Mouse (Mus musculus) layer of hippocampus, adult 18-20 months (tissue): Measurements from ENCODE around the gene Cdk5r2. TPM values are rescaled to one million over a fixed set of nuclear protein-coding genes. Genes with fewer than 3 reads are reported as not detected.

Experiments
- DNase-seq, 2 experiments: peaks; one replicate each; pipeline ENCODE4 v3.0.0; 2022; ENCODE audit warnings: low spot score in 2 of 2
- microRNA-seq, 2 experiments: library from miRNA; unstranded; fragments of <30 nt; microRNA quantifications; one replicate each; pipeline ENCODE4 v1.2.0; 2021
- total RNA-seq, 2 experiments: library from RNA; stranded (reverse); gene quantifications; 2 replicates each; pipeline ENCODE4 v1.2.3; 2021

Cdk5r2 gene
- total RNA-seq, 2 experiments from 2014 or later: 203 to 204 TPM

DNA sequence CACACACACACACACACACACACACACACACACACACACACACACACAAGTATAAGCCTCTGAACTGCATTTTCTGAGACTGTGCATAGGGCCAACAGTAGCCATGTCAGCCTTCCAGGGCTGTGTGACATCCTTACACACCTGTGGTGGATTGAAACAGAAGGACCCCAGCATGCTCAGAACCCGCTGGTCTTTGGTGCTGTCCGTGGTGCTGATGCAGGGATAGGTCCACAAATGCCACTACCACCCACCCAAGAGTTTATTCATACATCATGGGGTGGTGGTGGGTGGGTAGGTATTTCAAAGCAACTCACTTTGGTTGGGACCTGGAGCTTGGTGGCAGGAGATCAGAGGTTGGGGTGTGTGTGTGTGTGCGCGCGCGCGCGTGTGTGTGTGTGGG is 36.8 kb downstream of the Cdk5r2 start:
- no peak for DNase-seq

DNA sequence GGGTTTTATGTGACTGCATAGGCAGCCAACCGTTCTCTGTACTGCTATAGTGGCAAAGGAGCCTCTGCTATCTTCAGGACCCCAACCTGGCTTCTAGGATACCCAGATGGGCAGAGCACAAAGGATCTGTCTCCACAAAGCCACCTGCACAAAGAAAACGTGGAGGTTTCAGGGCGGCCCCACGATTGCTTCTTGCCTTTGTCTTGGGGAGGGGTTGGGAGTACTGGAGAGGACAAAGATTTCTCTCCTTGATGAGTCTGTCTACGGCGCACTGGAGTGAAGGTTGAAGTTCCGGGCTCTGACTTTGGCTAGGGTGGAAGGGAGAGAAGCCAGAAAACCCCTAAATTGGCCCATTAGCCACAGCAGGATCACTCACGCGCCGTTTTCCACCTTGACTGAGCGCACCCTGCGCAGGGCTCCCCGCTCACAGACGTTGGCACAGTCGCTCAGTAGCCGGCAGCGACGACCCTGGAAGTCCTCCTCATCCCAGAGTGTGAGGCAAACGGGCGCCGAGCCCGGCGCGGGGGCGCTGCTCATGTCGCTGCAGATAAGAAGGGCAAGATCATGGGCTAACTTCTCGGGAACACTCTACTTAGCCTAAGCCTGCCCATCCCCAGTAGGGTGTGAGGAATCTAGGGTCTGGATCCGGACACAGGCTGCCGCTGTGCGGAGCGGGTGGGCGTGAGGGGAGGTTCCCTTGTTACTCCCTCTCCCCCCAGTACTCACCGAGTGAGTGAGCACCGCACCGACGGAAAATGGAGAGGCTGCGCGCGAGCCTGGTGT is 37.8 kb downstream of the Cdk5r2 start:
- no peak for DNase-seq

- peak in 1 of 2 experiments; percentile 56 for DNase-seq
Observed at GRCm38 (mm10) chr1:74893134-74893855, 38.6 kb downstream of the Cdk5r2 start, which contains the start of gene Cryba2. Gene Cryba2 (minus strand): TSS chr1:74893143.

GRCm38 (mm10) chr1:74894966-74895365 is 40.2 kb downstream of the Cdk5r2 start:
- peak; percentile 47 to 72 for DNase-seq

DNA sequence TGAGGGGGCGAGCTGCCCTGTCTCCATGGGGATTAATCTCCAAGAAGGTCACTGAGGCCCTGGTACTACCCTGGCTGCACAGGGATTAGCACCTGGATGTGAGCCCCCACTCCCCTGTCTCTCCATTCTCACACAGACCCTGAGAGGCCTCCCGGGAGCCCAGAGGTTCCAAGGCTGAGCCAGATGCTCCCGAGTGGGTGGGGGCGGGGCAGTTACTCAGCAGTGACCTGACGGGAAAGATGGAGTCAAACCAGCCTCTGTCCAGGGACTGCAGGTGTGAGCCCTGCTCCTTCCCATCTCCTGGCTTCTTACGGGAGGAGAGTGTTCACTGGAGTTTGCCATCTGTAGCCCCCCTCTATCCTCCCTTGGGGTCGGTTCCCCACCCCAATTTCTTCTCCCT is 43.2 kb downstream of the Cdk5r2 start:
- no peak for DNase-seq

DNA sequence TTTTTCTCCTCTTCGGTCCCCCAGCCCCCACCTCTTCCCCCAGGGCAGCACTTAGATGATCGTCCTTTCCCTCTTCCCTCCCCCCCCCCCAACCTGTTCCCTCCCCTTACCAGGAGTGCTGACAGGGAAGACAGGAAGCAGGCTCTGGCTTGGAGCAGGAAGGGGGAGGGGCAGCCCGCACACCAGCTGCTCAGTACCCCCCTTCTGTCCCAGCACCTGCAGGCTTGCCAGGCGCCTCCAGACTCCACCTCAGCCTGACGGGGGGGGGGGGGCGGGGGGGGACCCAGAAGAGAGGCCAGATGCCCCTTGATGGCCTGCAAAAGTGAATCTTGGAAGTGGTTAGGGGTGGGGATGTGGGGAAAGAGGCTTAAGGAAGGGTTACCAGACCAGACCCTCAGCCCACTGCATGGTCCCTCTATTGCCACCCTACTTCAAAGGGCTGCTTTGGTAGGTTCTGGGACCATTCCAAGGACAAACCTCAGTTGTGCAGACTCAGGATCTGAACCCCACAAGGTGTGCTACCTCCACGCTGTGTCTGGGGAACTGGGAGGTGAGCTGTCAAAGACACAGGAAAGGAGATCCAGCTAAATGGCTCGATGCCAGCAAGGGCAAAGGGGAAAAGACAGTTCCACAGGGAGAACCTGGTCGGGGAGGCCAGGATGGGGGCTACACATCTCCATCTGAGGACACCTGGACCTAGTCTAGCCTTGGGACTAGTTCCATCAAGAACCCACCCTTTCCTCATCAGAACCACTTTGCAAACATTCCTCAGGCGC is 44.1 kb downstream of the Cdk5r2 start:
- no peak for DNase-seq

DNA sequence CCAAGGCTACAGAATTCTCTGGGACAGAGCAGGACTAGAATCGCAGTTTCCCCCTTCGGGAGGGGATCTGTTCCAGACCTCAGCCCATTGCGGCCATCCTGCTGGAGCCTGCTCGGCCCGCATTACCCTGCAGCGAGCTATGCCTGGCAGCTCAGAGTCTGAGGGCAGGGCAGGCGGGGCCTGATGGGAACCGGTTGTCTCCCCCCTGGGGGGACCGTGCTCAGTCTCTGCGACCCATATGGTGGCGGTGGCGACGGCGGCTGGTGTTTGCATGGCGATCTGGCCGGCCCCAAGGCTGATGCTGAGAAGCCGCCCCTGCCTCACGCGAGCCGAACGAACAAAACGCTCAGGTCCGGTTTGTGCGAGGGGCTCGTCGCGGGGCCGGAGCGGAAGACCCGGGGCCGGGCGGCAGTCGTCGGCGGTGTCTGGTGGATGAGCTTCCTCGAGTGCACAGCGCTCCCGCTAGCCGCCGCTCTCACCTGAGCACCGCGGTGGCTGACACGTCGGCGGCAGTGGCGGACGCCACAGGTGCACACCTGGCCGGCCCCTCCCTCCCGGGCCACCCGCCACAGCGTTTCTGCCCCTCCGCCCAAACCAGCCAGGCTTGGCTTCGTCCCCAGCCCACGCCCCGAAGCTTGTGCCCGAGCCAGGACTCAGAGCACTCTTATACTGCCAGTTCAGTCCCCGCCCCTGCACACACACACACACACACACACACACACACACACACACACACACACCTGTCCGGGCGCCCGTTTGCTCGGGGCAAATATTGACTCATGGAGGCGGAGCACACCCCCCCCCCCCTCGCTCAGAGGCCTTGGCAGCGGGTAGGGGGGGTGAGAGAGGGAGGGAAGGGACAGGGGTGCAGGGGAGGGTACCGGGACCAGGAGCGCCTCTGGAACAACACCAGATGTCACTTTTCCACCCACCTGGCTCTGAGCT is 45.9 kb downstream of the Cdk5r2 start:
- no peak for DNase-seq

DNA sequence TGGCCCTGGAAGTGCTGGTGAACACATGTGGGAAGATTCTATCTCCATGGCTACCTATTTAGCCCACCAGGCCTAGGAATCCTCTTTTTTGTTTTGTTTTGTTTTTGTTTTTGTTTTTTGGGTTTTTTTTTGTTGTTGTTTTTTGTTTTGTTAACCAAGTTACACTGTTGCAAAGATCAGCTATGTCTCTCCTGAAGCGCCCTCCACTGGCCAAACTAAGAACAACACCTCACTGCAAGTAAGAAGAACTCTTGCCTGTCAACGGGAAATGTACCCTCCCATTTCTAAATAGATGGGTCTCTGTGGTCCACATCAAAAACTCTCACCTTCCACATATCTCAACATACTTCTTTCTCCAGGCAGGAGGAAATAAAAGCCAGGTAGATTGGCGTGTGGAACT is 47.0 kb downstream of the Cdk5r2 start:
- peak in 1 of 2 experiments; percentile 76 for DNase-seq

DNA sequence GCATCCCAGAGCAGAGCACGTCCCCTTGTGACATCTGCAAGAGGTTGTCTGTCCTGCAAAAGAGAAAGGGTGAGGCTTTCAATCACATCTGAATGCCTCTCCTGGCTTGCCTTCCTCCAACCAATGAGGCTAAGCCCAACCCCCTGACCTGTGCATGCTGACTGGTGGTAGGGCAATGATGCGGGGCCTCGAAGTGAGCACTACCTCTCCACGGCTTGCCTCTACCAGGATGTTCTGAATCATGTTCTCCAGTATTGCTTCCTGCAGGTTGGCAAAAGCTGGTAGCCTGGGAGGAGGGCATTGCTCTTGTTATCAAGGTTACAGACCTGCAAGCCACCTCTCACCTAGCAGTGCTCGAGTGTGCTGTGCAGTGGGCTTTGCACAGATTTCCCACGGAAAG is 47.5 kb downstream of the Cdk5r2 start:
- DNase-seq: no peak

Small RNA genes within 50 kb of the gene (microRNA-seq; reads per million reads assigned to microRNA genes)
- 329 to 344 reads per million in 2 experiments for gene Mir375

Other genes starting within 250 kb of the Cdk5r2 start
- 10 to 100 TPM; 23.0 to 25.0 TPM for gene Ttll4, start 193.2 kb upstream of the Cdk5r2 start, total RNA-seq
- 1 to 10 TPM; 4.8 to 5.2 TPM for gene Cyp27a1, start 141.4 kb upstream of the Cdk5r2 start, total RNA-seq
- gene Prkag3, start 105.7 kb upstream of the Cdk5r2 start, total RNA-seq: under 1 TPM; 0.28 to 0.30 TPM
- gene Wnt6, start 83.0 kb upstream of the Cdk5r2 start, total RNA-seq: under 1 TPM; 0.35 to 0.46 TPM
- gene Wnt10a, start 63.4 kb upstream of the Cdk5r2 start, total RNA-seq: 1 to 10 TPM; 3.4 to 3.7 TPM
- gene Fev, start 30.5 kb downstream of the Cdk5r2 start, total RNA-seq: not detected
- under 1 TPM in 1 of 2 experiments, not detected in 1; 0.48 TPM for gene Cryba2, start 38.2 kb downstream of the Cdk5r2 start, total RNA-seq
- gene Cfap65, start 80.7 kb downstream of the Cdk5r2 start, total RNA-seq: 1 to 10 TPM; 1.8 to 3.1 TPM
- under 1 TPM; 0.20 to 0.32 TPM for gene Ihh, start 96.7 kb downstream of the Cdk5r2 start, total RNA-seq